Mouse (Mus musculus) heart, adult 8-10 months (tissue): ENCODE data around the gene 5430403G16Rik. TPM values are rescaled to one million over a fixed set of nuclear protein-coding genes. Genes with fewer than 3 reads are reported as not detected.
"Not testable (repeated sequence)": the region's sequence is repeated elsewhere in the genome, so short reads cannot be mapped to it uniquely, and the experiment has no call there.

Source experiments
- DNase-seq: peaks from one replicate; pipeline ENCODE4 v3.0.0; 2022; ENCODE audit warnings: low spot score
- total RNA-seq, 4 experiments: library from RNA; stranded (reverse); gene quantifications; 2 replicates each; pipeline ENCODE4 v1.2.4; 2022

The 5430403G16Rik gene
- under 1 TPM; 0.24 to 0.53 (median 0.29) TPM for total RNA-seq

DNA sequence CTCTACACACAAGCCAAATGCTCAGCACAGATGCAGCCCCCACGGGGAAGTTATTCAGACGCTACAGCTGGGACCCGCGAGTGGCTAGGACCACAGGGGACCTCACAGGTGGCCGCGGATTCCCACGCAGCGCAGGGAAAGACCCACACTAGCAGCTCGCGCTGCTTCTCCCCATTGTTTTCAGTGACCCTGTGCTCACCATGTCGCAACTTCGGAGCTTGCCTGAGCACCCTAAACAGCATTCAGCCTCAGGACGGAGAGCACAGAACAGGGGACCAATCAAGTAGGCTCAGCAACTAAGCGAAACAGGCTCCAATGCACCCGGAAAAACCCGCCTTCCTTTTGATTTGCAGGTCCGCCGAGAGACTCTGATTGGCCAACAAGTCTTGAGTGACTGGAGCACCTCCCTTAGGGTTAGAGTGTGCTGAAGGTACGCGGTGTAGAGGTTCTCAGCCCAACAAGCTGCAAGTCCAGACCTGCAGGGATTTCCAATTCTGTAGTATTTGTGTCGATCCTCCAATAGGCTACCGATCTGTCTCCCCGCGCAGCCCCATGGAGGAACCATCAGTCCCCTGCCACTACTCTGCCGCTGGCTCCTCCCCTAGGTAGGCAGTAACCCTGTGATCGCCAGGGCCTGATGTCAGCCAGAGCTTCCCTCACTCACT is at the start of gene 5430403G16Rik:
TSS of gene 5430403G16Rik (minus strand) at position 505 of the 665 bp plus-strand sequence.
- DNase-seq, result peak; percentile 72

DNA sequence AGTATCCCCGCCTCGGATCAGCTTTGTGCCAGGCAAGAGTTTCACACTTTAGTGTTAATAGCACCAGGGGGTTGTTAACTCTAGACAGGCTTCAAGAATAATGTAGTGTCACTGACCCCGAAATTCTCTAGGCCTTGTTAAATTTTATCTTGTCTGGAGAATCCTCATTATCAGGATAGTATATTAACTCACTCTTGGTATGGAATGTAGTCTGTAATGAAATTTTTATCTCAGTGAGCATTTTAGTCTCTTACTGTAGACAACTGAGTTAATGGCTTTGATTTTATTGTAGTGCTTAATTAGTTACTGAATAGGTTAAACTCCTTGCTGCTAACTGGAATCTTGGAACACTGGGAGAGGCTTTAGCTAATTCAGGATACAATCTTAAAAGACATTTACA is 26.5 kb upstream of the 5430403G16Rik start:
- DNase-seq, result not testable (repeated sequence)

DNA sequence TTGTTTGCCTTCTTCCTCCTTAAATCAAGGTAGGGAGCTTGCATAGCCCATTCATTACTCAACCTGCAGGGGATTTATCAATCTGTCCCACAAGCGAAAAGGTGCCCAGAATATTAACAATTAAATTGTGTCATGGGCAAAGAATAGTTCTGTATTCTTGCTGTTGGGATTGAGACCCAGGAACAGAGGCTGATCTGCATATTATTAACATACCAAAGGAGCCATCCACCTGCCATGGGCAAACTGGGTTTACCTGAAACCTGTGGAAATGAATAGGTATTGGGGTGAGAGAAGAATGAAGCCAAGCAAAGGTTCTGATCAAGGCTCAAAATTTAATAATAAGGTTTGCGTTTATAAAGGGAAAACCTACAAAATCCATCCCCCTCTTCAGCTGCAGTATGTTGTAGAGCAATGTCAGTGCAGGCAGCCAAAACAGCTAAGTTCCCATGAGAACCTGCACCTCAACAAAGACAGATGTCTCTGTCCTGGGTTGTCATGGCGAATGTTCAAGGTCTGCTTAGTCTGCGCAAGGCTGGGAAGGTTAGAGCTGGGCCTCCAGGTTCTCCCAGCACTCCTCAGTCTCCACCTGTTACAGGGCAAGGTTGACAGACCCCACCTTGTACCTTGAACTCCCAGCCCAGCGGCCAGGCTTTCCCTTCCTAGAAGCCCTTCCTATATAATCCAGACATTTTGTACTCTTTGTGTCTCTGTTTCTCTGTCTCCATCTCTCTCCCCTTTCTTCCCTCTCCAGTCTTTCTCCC is 544 bp upstream of the 5430403G16Rik start:
- DNase-seq, result not testable (repeated sequence)

DNA sequence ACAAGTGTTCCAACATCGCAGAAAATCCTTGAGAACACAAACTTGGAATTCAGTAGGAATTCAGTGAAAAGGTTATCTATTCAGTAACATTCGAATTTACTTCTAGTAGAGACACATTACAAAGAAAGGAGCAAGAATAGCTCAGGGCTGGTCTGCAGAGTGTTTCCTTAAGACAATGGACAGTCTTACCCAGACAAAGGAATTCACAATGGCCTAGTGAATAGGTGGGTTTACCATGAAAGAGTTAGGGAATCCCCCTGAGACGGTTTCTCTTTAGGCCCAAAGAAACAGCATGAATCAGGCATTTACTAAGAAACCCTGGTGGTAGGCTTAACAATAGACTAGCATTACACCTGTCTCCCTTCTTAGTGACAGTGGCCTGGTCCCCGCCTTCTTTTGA is 7.9 kb downstream of the 5430403G16Rik start:
- no peak for DNase-seq

Other genes with a start within 250 kb of the 5430403G16Rik start
- 1 to 10 TPM; 3.7 to 8.1 (median 5.7) TPM for gene Crlf2, start 132.0 kb downstream of the 5430403G16Rik start, total RNA-seq
- gene 4930522L14Rik, start 60.8 kb upstream of the 5430403G16Rik start, total RNA-seq, result 1 to 10 TPM; 1.1 to 1.7 (median 1.5) TPM
- gene Gm15446, start 232.4 kb upstream of the 5430403G16Rik start, total RNA-seq, result 1 to 10 TPM; 2.8 to 7.3 (median 3.6) TPM